Mouse (Mus musculus) heart, embryonic 14.5 days (tissue): Measurements from ENCODE around the gene Borcs8. TPM values are rescaled to one million over a fixed set of nuclear protein-coding genes. Genes with fewer than 3 reads are reported as not detected.

ENCODE experiments used
- ATAC-seq: fragments of 200-750 bp; cut with Nextera tagmentation; 2 replicates; pipeline ENCODE4 v1.8.0; 2017; ENCODE audit warnings: low read depth, moderate TSS enrichment; ENCODE audit not compliant: insufficient number of reproducible peaks, insufficient read depth, low FRiP score
- H3K27ac ChIP-seq, 2 experiments: fragments of 200-500 bp in 1 of 2; fragments of 300-500 bp in 1 of 2; sonication (generic) in 1 of 2; replicated peaks in 1 of 2; 2 replicates each; pipeline ENCODE4 v1.5.1; 2012 to 2014; ENCODE audit warnings: low read depth in 2 of 2, low read length in 2 of 2, control low read depth in 1 of 2, mild to moderate bottlenecking in 1 of 2, mixed read lengths in 1 of 2; ENCODE audit not compliant: control insufficient read depth in 1 of 2, insufficient read depth in 1 of 2
- H3K27me3 ChIP-seq: fragments of 300-500 bp; sonication (generic); 2 replicates; pipeline ENCODE4 v1.6.1; 2014; ENCODE audit warnings: mild to moderate bottlenecking, low read length, control low read depth; ENCODE audit not compliant: control insufficient read depth, insufficient read depth
- H3K36me3 ChIP-seq: fragments of 300-500 bp; sonication (generic); 2 replicates; pipeline ENCODE4 v1.6.1; 2014; ENCODE audit warnings: mild to moderate bottlenecking, control low read depth, low read length, mixed read lengths; ENCODE audit not compliant: control insufficient read depth, insufficient read depth
- H3K4me1 ChIP-seq, 2 experiments: fragments of 200-500 bp in 1 of 2; fragments of 300-500 bp in 1 of 2; sonication (generic) in 1 of 2; 2 replicates each; pipeline ENCODE4 v1.6.1; 2012 to 2014; ENCODE audit warnings: low read length in 2 of 2, control low read depth in 1 of 2, mixed read lengths in 1 of 2; ENCODE audit not compliant: control insufficient read depth in 2 of 2, insufficient read depth in 2 of 2
- H3K4me2 ChIP-seq: fragments of 300-500 bp; sonication (generic); 2 replicates; pipeline ENCODE4 v1.6.1; 2014; ENCODE audit warnings: mild to moderate bottlenecking, low read length
- H3K4me3 ChIP-seq, 2 experiments: fragments of 200-500 bp in 1 of 2; fragments of 300-500 bp in 1 of 2; sonication (generic) in 1 of 2; 2 replicates each; pipeline ENCODE4 v1.5.1; 2012 to 2014; ENCODE audit warnings: low read length in 2 of 2, mild to moderate bottlenecking in 2 of 2, control low read depth in 1 of 2, low read depth in 1 of 2, moderate library complexity in 1 of 2; ENCODE audit not compliant: control insufficient read depth in 1 of 2, insufficient read depth in 1 of 2
- H3K9ac ChIP-seq: fragments of 300-500 bp; sonication (generic); 2 replicates; pipeline ENCODE4 v1.6.1; 2014; ENCODE audit warnings: mild to moderate bottlenecking, low read length
- H3K9me3 ChIP-seq: fragments of 300-500 bp; sonication (generic); 2 replicates; pipeline ENCODE4 v1.6.1; 2016; ENCODE audit warnings: low read length, control low read depth; ENCODE audit not compliant: control insufficient read depth
- WGBS: fragments of 180-500 bp; shearing (Covaris S2); extraction: QIAGEN DNeasy Blood & Tissue Kit; methylation state at CpG from one replicate; pipeline ENCODE4 v1.1.7; 2014; 5-methylcytosine and 5-hydroxymethylcytosine counted together
- polyA plus RNA-seq: library from polyadenylated mRNA; unstranded; fragments of >200 nt; fragmentation: Nextera tagmentation; extraction: Ambion mirVana; gene quantifications from 2 replicates; pipeline ENCODE4 v1.2.1, GENCODE M21; 2014

The Borcs8 gene
- polyA plus RNA-seq, 1 experiment from 2014 or later = 46.7 TPM

- H3K4me3 ChIP-seq = no peak overlapping the region
These were observed 16.4 kb upstream of the Borcs8 start for GRCm38 (mm10) chr8:70122863-70123262.

GRCm38 (mm10) chr8:70124992-70125391, 14.3 kb upstream of the Borcs8 start:
- WGBS = 57% methylated on average over 8 of the region's 8 CpGs
- H3K4me1 ChIP-seq = peaks cover 17 to 18% of the 10 kb centered on the region in 2 experiments
- ATAC-seq = no peak
- H3K4me3 ChIP-seq = no peak overlapping the region
- H3K4me2 ChIP-seq = no peak overlapping the region
- no peak overlapping the region for H3K27ac ChIP-seq
- no peaks in the 10 kb centered on the region for H3K9me3 ChIP-seq
- no peaks in the 10 kb centered on the region for H3K36me3 ChIP-seq
- no peak overlapping the region for H3K9ac ChIP-seq
- H3K27me3 ChIP-seq = peaks cover 21% of the 10 kb centered on the region

More at GRCm38 (mm10) chr8:70122863-70123262, 16.4 kb upstream of the Borcs8 start:
- H3K4me1 ChIP-seq = peaks cover under 1 to 2% of the 10 kb centered on the region in 2 experiments; a peak in 1 of 4 replicates
- WGBS = 49% methylated on average over 2 of the region's 2 CpGs
- no peak overlapping the region for H3K4me2 ChIP-seq
- H3K27me3 ChIP-seq = peaks cover 42% of the 10 kb centered on the region
- ATAC-seq = no peak
- no peak overlapping the region for H3K9ac ChIP-seq
- H3K9me3 ChIP-seq = no peaks in the 10 kb centered on the region
- no peak overlapping the region for H3K27ac ChIP-seq
- no peaks in the 10 kb centered on the region for H3K36me3 ChIP-seq

- no peak overlapping the region for H3K4me3 ChIP-seq
- no peaks in the 10 kb centered on the region for H3K9me3 ChIP-seq
- peaks cover 21 to 30% of the 10 kb centered on the region in 2 experiments for H3K4me1 ChIP-seq
- peak; percentile 59 for ATAC-seq
- WGBS = 32% methylated on average over 3 of the region's 3 CpGs
- H3K27ac ChIP-seq = peak overlapping the region; percentile 80 to 93
- H3K4me2 ChIP-seq = peak overlapping the region; percentile 33
- H3K36me3 ChIP-seq = peaks cover 13% of the 10 kb centered on the region
- H3K9ac ChIP-seq = no peak overlapping the region; the same call in 1 of the 2 replicates
- no peaks in the 10 kb centered on the region for H3K27me3 ChIP-seq
These were observed 10.9 kb upstream of the Borcs8 start for GRCm38 (mm10) chr8:70128435-70128834.

GRCm38 (mm10) chr8:70129309-70129952, 9.9 kb upstream of the Borcs8 start:
- no peak for ATAC-seq
- Histone ChIP-seq H3K4me3 (no peak overlapping the region), H3K4me2 (no peak overlapping the region), H3K9ac (no peak overlapping the region), H3K36me3 (peaks cover 23% of the 10 kb centered on the region), H3K27me3 (no peaks in the 10 kb centered on the region), H3K4me1 (peaks cover 21 to 32% of the 10 kb centered on the region in 2 experiments), H3K27ac (peak overlapping the region; percentile 29 to 80), H3K9me3 (no peaks in the 10 kb centered on the region)
- WGBS = 59% methylated on average over 9 of the region's 9 CpGs

- ATAC-seq = no peak
- Histone ChIP-seq H3K36me3 (peaks cover 29% of the 10 kb centered on the region), H3K27ac (peak overlapping the region in 1 of 2 experiments; percentile 80; a peak in 1 of 4 replicates), H3K9ac (no peak overlapping the region), H3K27me3 (no peaks in the 10 kb centered on the region), H3K4me3 (no peak overlapping the region), H3K4me1 (peaks cover 25 to 38% of the 10 kb centered on the region in 2 experiments), H3K9me3 (no peaks in the 10 kb centered on the region), H3K4me2 (no peak overlapping the region)
- 81% methylated on average over 3 of the region's 3 CpGs for WGBS
These were observed 9.2 kb upstream of the Borcs8 start for GRCm38 (mm10) chr8:70130066-70130465.

GRCm38 (mm10) chr8:70131166-70131883, 8.0 kb upstream of the Borcs8 start, which contains the start of gene Nr2c2ap:
TSS of gene Nr2c2ap (plus strand) at chr8:70131333.
- peak; percentile 43; the same call in 1 of the 2 replicates for ATAC-seq
- Histone ChIP-seq H3K9ac (peak within 1 kb of the TSS; percentile 86), H3K4me1 (peaks cover 25 to 40% of the 10 kb centered on the region in 2 experiments), H3K27ac (peak within 1 kb of the TSS in 1 of 2 experiments; percentile 35; a peak in 2 of 4 replicates), H3K36me3 (peaks cover 42% of the 10 kb centered on the region), H3K4me2 (peak within 1 kb of the TSS; percentile 84), H3K27me3 (no peaks in the 10 kb centered on the region), H3K4me3 (peak within 1 kb of the TSS; percentile 70 to 83), H3K9me3 (no peaks in the 10 kb centered on the region)
- under 1% methylated on average over 37 of the region's 37 CpGs for WGBS

GRCm38 (mm10) chr8:70134086-70134485, 5.2 kb upstream of the Borcs8 start:
- H3K4me3 ChIP-seq = no peak overlapping the region
- H3K4me1 ChIP-seq = peaks cover 22 to 36% of the 10 kb centered on the region in 2 experiments
- H3K9ac ChIP-seq = no peak overlapping the region
- H3K27ac ChIP-seq = no peak overlapping the region
- no peaks in the 10 kb centered on the region for H3K27me3 ChIP-seq
- no peaks in the 10 kb centered on the region for H3K9me3 ChIP-seq
- H3K36me3 ChIP-seq = peaks cover 53% of the 10 kb centered on the region
- ATAC-seq = no peak
- WGBS = 94% methylated on average over 5 of the region's 5 CpGs
- H3K4me2 ChIP-seq = no peak overlapping the region
